Mouse (Mus musculus): ENCODE measurements around the gene Tial1.

The Tial1 gene

GRCm38 (mm10) chr7:128417226-128417929 is 44.1 kb downstream of the Tial1 start:
- DNase-seq (ENCODE audit: low spot score in 2 of 2): no peak

GRCm38 (mm10) chr7:128416664-128417063 is 44.9 kb downstream of the Tial1 start:
- no peak for DNase-seq (ENCODE audit: low spot score in 2 of 2)

GRCm38 (mm10) chr7:128414433-128414832 is 47.1 kb downstream of the Tial1 start:
- no peak for DNase-seq (ENCODE audit: low spot score in 2 of 2)

GRCm38 (mm10) chr7:128412071-128412833 is 49.3 kb downstream of the Tial1 start:
- no peak for DNase-seq (ENCODE audit: low spot score in 2 of 2)

GRCm38 (mm10) chr7:128410708-128411413 is 50.7 kb downstream of the Tial1 start:
- DNase-seq (ENCODE audit: low spot score in 2 of 2): no peak

- no peak for DNase-seq (ENCODE audit: low spot score in 2 of 2)
These were observed 53.3 kb downstream of the Tial1 start for GRCm38 (mm10) chr7:128408265-128408664.

- DNase-seq (ENCODE audit: low spot score in 2 of 2): no peak
These were observed 57.5 kb downstream of the Tial1 start for GRCm38 (mm10) chr7:128403988-128404387.

- no peak for DNase-seq (ENCODE audit: low spot score in 2 of 2)
These were observed 57.9 kb downstream of the Tial1 start for GRCm38 (mm10) chr7:128403586-128403985.

GRCm38 (mm10) chr7:128403128-128403527 is 58.4 kb downstream of the Tial1 start:
- DNase-seq (ENCODE audit: low spot score in 2 of 2): no peak

- DNase-seq (ENCODE audit: low spot score in 2 of 2): no peak
These were observed 58.9 kb downstream of the Tial1 start for GRCm38 (mm10) chr7:128402577-128402976.

- DNase-seq (ENCODE audit: low spot score in 2 of 2): no peak
These were observed 62.9 kb downstream of the Tial1 start for GRCm38 (mm10) chr7:128398664-128399063.

GRCm38 (mm10) chr7:128397066-128397465 is 64.5 kb downstream of the Tial1 start:
- DNase-seq (ENCODE audit: low spot score in 2 of 2): no peak

GRCm38 (mm10) chr7:128393756-128394155 is 67.8 kb downstream of the Tial1 start:
- DNase-seq (ENCODE audit: low spot score in 2 of 2): no peak

GRCm38 (mm10) chr7:128392972-128393314 is 68.6 kb downstream of the Tial1 start:
- no peak for DNase-seq (ENCODE audit: low spot score in 2 of 2)

- DNase-seq (ENCODE audit: low spot score in 2 of 2): peak in 1 of 2 experiments; percentile 38
These were observed 69.2 kb downstream of the Tial1 start for GRCm38 (mm10) chr7:128392071-128392971.

GRCm38 (mm10) chr7:128391267-128392057 is 70.1 kb downstream of the Tial1 start:
- DNase-seq (ENCODE audit: low spot score in 2 of 2): no peak

All from right cerebral cortex, postnatal 36 days (tissue).